Mouse (Mus musculus) myocyte (in vitro differentiated cells): ENCODE data around the gene Arhgef3. TPM values are rescaled to one million over a fixed set of nuclear protein-coding genes. Genes with fewer than 3 reads are reported as not detected.

Experiments used
- H3K27me3 ChIP-seq: one replicate; pipeline ENCODE4 v1.6.1; 2011; ENCODE audit not compliant: control insufficient read depth, insufficient read depth, insufficient read length
- H3K36me3 ChIP-seq: one replicate; pipeline ENCODE4 v1.6.1; 2011; ENCODE audit not compliant: control insufficient read depth, insufficient read depth
- H3K4me2 ChIP-seq: one replicate; pipeline ENCODE4 v1.6.1; 2011; ENCODE audit warnings: low read depth, control low read depth
- H3K4me3 ChIP-seq: one replicate; pipeline ENCODE4 v1.5.1; 2011; ENCODE audit warnings: mild to moderate bottlenecking, control low read depth, moderate library complexity
- H3K79me2 ChIP-seq: one replicate; pipeline ENCODE4 v1.6.1; 2011; ENCODE audit not compliant: control insufficient read depth, insufficient read depth
- H3ac ChIP-seq: one replicate; pipeline ENCODE4 v1.6.1; 2011; ENCODE audit not compliant: control insufficient read depth, insufficient read length
- CEBPB ChIP-seq: IDR thresholded peaks from 2 replicates; pipeline ENCODE4 v1.6.1; 2011; ENCODE audit warnings: mild to moderate bottlenecking, moderate library complexity; ENCODE audit not compliant: poor library complexity, insufficient read depth, severe bottlenecking
- E2F4 ChIP-seq: IDR thresholded peaks from one replicate; pipeline ENCODE4 v1.6.1; 2011; ENCODE audit warnings: mild to moderate bottlenecking, control low read depth, moderate library complexity; ENCODE audit not compliant: insufficient read depth
- MAX ChIP-seq: IDR thresholded peaks from one replicate; pipeline ENCODE4 v1.6.1; 2011; ENCODE audit warnings: low read depth, mild to moderate bottlenecking, control low read depth
- MYOD1 ChIP-seq, 3 experiments: IDR thresholded peaks; one replicate each; pipeline ENCODE4 v1.6.1; 2011; ENCODE audit warnings: control low read depth in 2 of 3, low read depth in 2 of 3, mild to moderate bottlenecking in 2 of 3, moderate library complexity in 1 of 3; ENCODE audit not compliant: insufficient read length in 2 of 3, control insufficient read depth in 1 of 3
- MYOG ChIP-seq, 3 experiments: IDR thresholded peaks; one replicate each; pipeline ENCODE4 v1.6.1; 2011; ENCODE audit warnings: control low read depth in 2 of 3, low read depth in 2 of 3, mild to moderate bottlenecking in 2 of 3; ENCODE audit not compliant: insufficient read length in 2 of 3, control insufficient read depth in 1 of 3, insufficient read depth in 1 of 3
- POLR2A ChIP-seq: IDR thresholded peaks from one replicate; pipeline ENCODE4 v1.6.1; 2011; ENCODE audit warnings: low read depth, mild to moderate bottlenecking, control low read depth, moderate library complexity; ENCODE audit not compliant: insufficient read length
- POLR2AphosphoS2 ChIP-seq: IDR thresholded peaks from one replicate; pipeline ENCODE4 v1.6.1; 2011; ENCODE audit warnings: low read depth, control low read depth; ENCODE audit not compliant: insufficient read length
- REST ChIP-seq: IDR thresholded peaks from one replicate; pipeline ENCODE4 v1.6.1; 2011; ENCODE audit warnings: mild to moderate bottlenecking, control low read depth, moderate library complexity; ENCODE audit not compliant: insufficient read depth, insufficient read length
- SRF ChIP-seq: IDR thresholded peaks from one replicate; pipeline ENCODE4 v1.6.1; 2011; ENCODE audit warnings: low read depth; ENCODE audit not compliant: control insufficient read depth, insufficient read length
- TCF12 ChIP-seq: IDR thresholded peaks from one replicate; pipeline ENCODE4 v1.6.1; 2011; ENCODE audit warnings: mild to moderate bottlenecking, control low read depth; ENCODE audit not compliant: poor library complexity, insufficient read depth, severe bottlenecking
- TCF3 ChIP-seq: IDR thresholded peaks from one replicate; pipeline ENCODE4 v1.6.1; 2011; ENCODE audit warnings: low read depth, control low read depth; ENCODE audit not compliant: insufficient read length
- USF1 ChIP-seq: IDR thresholded peaks from one replicate; pipeline ENCODE4 v1.6.1; 2011; ENCODE audit warnings: low read depth, mild to moderate bottlenecking, control low read depth, moderate library complexity
- polyA plus RNA-seq: library from polyadenylated mRNA; unstranded; fragments of >200 nt; fragmentation: generic; extraction: Trizol; gene quantifications from one replicate; pipeline ENCODE4 v1.2.1, GENCODE M21; 2012; ENCODE audit warnings: missing spikeins

Arhgef3 gene
- polyA plus RNA-seq, 1 experiment: 6.6 TPM

- Histone ChIP-seq H3K36me3 (no peaks in the 10 kb centered on the region), H3K4me2 (no peak overlapping the region), H3K27me3 (no peaks in the 10 kb centered on the region), H3K4me3 (no peak overlapping the region), H3K79me2 (no peaks in the 10 kb centered on the region), H3ac (no peak overlapping the region)
- TF ChIP-seq CEBPB: no peak
- no peak for TF ChIP-seq POLR2A
- TF ChIP-seq USF1: no peak
- TF ChIP-seq MYOG (IDR thresholded peaks at IDR 0.05; ENCODE audit: control insufficient read depth in 1 of 3, insufficient read depth in 1 of 3, insufficient read length in 2 of 3, low read depth in 2 of 3): no peak
- no peak for TF ChIP-seq POLR2AphosphoS2
- no peak for TF ChIP-seq MYOD1 (IDR thresholded peaks at IDR 0.05; ENCODE audit: control insufficient read depth in 1 of 3, insufficient read length in 2 of 3, low read depth in 2 of 3)
- no peak for TF ChIP-seq REST
- TF ChIP-seq TCF3: no peak
- TF ChIP-seq TCF12: no peak
- no peak for TF ChIP-seq E2F4
- no peak for TF ChIP-seq MAX
- no peak for TF ChIP-seq SRF
These were observed 5.8 kb upstream of the Arhgef3 start for GRCm38 (mm10) chr14:27108748-27109504.

GRCm38 (mm10) chr14:27115275-27115660 is 569 bp downstream of the Arhgef3 start:
- H3ac ChIP-seq: no peak overlapping the region
- no peaks in the 10 kb centered on the region for H3K36me3 ChIP-seq
- no peaks in the 10 kb centered on the region for H3K79me2 ChIP-seq
- TF ChIP-seq TCF12 (no peak), MYOD1 (IDR thresholded peaks at IDR 0.05; ENCODE audit: control insufficient read depth in 1 of 3, insufficient read length in 2 of 3, low read depth in 2 of 3) (no peak), E2F4 (no peak), MYOG (IDR thresholded peaks at IDR 0.05; ENCODE audit: control insufficient read depth in 1 of 3, insufficient read depth in 1 of 3, insufficient read length in 2 of 3, low read depth in 2 of 3) (no peak), REST (no peak), CEBPB (no peak), POLR2A (no peak), SRF (no peak), POLR2AphosphoS2 (no peak), TCF3 (no peak), USF1 (no peak), MAX (no peak)
- H3K27me3 ChIP-seq: no peaks in the 10 kb centered on the region
- peak overlapping the region; percentile 91 for H3K4me2 ChIP-seq
- peak overlapping the region; percentile 42 for H3K4me3 ChIP-seq

DNA sequence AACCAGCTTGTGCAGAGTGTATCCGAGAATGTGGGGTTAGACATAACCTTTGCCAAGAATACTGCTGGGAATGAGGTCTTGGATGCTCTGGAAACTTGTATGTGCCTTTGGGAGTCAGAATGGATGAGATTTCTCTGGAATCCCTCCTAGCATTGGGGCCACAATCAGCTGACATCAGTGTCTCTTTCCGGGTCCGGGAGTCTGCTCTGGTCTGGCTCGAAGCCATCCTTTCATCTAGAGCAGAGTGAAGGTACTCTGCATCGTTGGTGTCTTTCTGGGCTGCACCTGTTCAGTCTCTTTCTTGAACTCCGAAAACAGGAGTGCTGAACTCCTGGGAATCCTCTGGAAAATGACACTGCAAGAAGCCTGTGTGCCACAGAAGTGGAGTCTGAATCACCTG is 1.3 kb downstream of the Arhgef3 start:
- Histone ChIP-seq H3K36me3 (no peaks in the 10 kb centered on the region), H3K4me3 (peak overlapping the region; percentile 42), H3K79me2 (no peaks in the 10 kb centered on the region), H3K4me2 (peak overlapping the region; percentile 91), H3ac (no peak overlapping the region), H3K27me3 (no peaks in the 10 kb centered on the region)
- TF ChIP-seq E2F4 (no peak), TCF12 (no peak), MYOG (IDR thresholded peaks at IDR 0.05; ENCODE audit: control insufficient read depth in 1 of 3, insufficient read depth in 1 of 3, insufficient read length in 2 of 3, low read depth in 2 of 3) (no peak), POLR2A (no peak), USF1 (no peak), TCF3 (no peak), CEBPB (no peak), MAX (no peak), REST (no peak), SRF (no peak), POLR2AphosphoS2 (no peak), MYOD1 (IDR thresholded peaks at IDR 0.05; ENCODE audit: control insufficient read depth in 1 of 3, insufficient read length in 2 of 3, low read depth in 2 of 3) (no peak)

- Histone ChIP-seq H3ac (no peak overlapping the region), H3K4me3 (no peak overlapping the region), H3K79me2 (no peaks in the 10 kb centered on the region), H3K4me2 (peak overlapping the region; percentile 91), H3K27me3 (no peaks in the 10 kb centered on the region), H3K36me3 (no peaks in the 10 kb centered on the region)
- TF ChIP-seq CEBPB (no peak), MYOD1 (IDR thresholded peaks at IDR 0.05; ENCODE audit: control insufficient read depth in 1 of 3, insufficient read length in 2 of 3, low read depth in 2 of 3) (no peak), POLR2AphosphoS2 (no peak), E2F4 (no peak), MYOG (IDR thresholded peaks at IDR 0.05; ENCODE audit: control insufficient read depth in 1 of 3, insufficient read depth in 1 of 3, insufficient read length in 2 of 3, low read depth in 2 of 3) (no peak), SRF (no peak), MAX (no peak), USF1 (no peak)
These were observed 2.0 kb downstream of the Arhgef3 start for GRCm38 (mm10) chr14:27116577-27117165.
